Mouse (Mus musculus) left cerebral cortex, adult 2 months (tissue): ENCODE results near the gene Cyp3a13. TPM values are rescaled to one million over a fixed set of nuclear protein-coding genes. Genes with fewer than 3 reads are reported as not detected.
"Not testable (repeated sequence)": the region's sequence is repeated elsewhere in the genome, so short reads cannot be mapped to it uniquely, and the experiment has no call there.

ENCODE experiments used
- DNase-seq, 2 experiments: peaks; one replicate each; pipeline ENCODE4 v3.0.0; 2021 to 2022; ENCODE audit warnings: low spot score in 2 of 2, mixed read lengths in 1 of 2; ENCODE audit errors: extremely low spot score in 1 of 2
- H3K27ac ChIP-seq: fragments of 200-600 bp; 2 replicates; pipeline ENCODE4 v1.8.1; 2022
- H3K4me3 ChIP-seq: fragments of 200-600 bp; 2 replicates; pipeline ENCODE4 v1.8.1; 2022
- CTCF ChIP-seq: fragments of 200-600 bp; IDR thresholded peaks from 2 replicates; pipeline ENCODE4 v1.8.1; 2022; ENCODE audit warnings: antibody characterized with exemption, mild to moderate bottlenecking, moderate library complexity
- intact Hi-C: fragments of 180-260 bp; cut with DNase I; formaldehyde crosslinking; loops from one replicate; pipeline ENCODE4 v1.15.1; 2025
- long read RNA-seq, 2 experiments: library from polyadenylated mRNA; stranded (forward); transcript quantifications; one replicate each; pipeline ENCODE4 v2.0.0; 2021; ENCODE audit warnings: borderline mapping rate in 2 of 2
- total RNA-seq, 2 experiments: library from RNA; stranded (reverse); gene quantifications; 2 replicates each; pipeline ENCODE4 v1.2.3; 2021

Cyp3a13 gene
- total RNA-seq, result under 1 TPM in 1 of 2 experiments, not detected in 1; 0.14 TPM
- long read RNA-seq, experiment 1, result 0 reads
- long read RNA-seq, experiment 2, result 0 reads

GRCm38 (mm10) chr5:137921532-137921931, at the start of gene Cyp3a13:
Gene Cyp3a13, minus strand, starts transcription at chr5:137921619.
- Histone ChIP-seq H3K27ac (no peak within 1 kb of the TSS), H3K4me3 (no peak within 1 kb of the TSS)
- no peak for TF ChIP-seq CTCF
- DNase-seq, result no peak
- intact Hi-C loops, result no loop called here

GRCm38 (mm10) chr5:137966492-137966891, 45.1 kb upstream of the Cyp3a13 start:
- DNase-seq, result peak in 1 of 2 experiments; percentile 10
- H3K4me3 ChIP-seq, result no peak overlapping the region
- intact Hi-C loops, result no loop called here
- no peak overlapping the region for H3K27ac ChIP-seq
- TF ChIP-seq CTCF, result no peak

GRCm38 (mm10) chr5:137962945-137963344, 41.5 kb upstream of the Cyp3a13 start, which contains the start of gene Gjc3:
Gene Gjc3, minus strand, starts transcription at chr5:137963098.
- no peak for TF ChIP-seq CTCF
- intact Hi-C loops, result no loop called here
- peak within 1 kb of the TSS; percentile 25 for H3K4me3 ChIP-seq
- peak within 1 kb of the TSS; percentile 55 for H3K27ac ChIP-seq
- no peak for DNase-seq

GRCm38 (mm10) chr5:137956404-137956803, 35.0 kb upstream of the Cyp3a13 start:
- no peak for DNase-seq
- Histone ChIP-seq H3K27ac (no peak overlapping the region), H3K4me3 (no peak overlapping the region)
- intact Hi-C loops, result no loop called here
- TF ChIP-seq CTCF, result no peak

GRCm38 (mm10) chr5:137951218-137951617, 29.8 kb upstream of the Cyp3a13 start:
- H3K27ac ChIP-seq, result no peak overlapping the region
- peak; percentile 20 for DNase-seq
- TF ChIP-seq CTCF, result peak; percentile 39
- H3K4me3 ChIP-seq, result no peak overlapping the region
- intact Hi-C loops, result loop anchor here (5.0 kb wide), 1 partner anchor 64 kb away; no protein-coding TSS in a partner anchor

DNA sequence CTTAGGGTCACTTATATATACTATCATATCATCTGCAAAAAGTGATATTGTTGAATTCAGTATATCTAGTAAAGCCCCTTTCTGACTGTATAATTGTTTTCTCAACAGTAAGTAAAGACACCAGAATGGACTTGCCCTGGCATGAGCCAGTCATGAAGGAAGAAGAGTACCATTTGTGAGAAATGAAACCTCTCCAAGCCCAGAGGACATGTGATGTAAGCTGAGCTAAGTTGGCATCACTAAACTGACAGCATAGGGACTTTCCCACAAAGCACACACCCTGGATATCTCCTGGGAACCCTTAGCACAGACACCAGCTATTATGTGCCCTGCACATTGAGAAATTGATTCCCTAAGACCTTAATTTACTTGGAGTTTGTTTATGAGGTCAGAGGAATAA, 25.9 kb upstream of the Cyp3a13 start:
- no peak for DNase-seq
- H3K4me3 ChIP-seq, result no peak overlapping the region

DNA sequence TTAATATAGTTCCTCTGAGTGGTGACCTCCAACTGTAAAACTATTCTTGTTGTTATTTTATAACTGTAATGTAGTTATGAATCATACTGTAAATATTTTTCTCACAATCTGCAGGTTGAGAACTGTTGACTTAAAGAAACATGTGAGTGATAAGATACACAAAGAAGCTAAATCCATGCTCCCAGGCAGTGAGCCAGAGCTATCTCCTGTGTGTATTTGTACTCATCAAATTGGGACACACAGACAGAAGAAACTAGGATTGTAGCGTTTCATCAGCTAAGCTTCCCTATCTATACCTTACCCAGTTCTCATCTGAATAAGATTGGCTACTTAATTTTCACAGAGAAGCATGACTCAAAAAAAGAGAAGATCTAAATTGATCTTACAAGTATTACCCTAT, 21.7 kb upstream of the Cyp3a13 start:
- DNase-seq, result no peak

More for the DNA sequence above, 25.9 kb upstream of the Cyp3a13 start:
- no peak overlapping the region for H3K27ac ChIP-seq
- no peak for TF ChIP-seq CTCF
- intact Hi-C loops, result no loop called here

GRCm38 (mm10) chr5:137940948-137941347, 19.5 kb upstream of the Cyp3a13 start:
- intact Hi-C loops, result no loop called here
- TF ChIP-seq CTCF, result no peak

More for the DNA sequence above, 21.7 kb upstream of the Cyp3a13 start:
- no peak overlapping the region for H3K4me3 ChIP-seq
- H3K27ac ChIP-seq, result no peak overlapping the region
- no peak for TF ChIP-seq CTCF
- intact Hi-C loops, result no loop called here

DNA sequence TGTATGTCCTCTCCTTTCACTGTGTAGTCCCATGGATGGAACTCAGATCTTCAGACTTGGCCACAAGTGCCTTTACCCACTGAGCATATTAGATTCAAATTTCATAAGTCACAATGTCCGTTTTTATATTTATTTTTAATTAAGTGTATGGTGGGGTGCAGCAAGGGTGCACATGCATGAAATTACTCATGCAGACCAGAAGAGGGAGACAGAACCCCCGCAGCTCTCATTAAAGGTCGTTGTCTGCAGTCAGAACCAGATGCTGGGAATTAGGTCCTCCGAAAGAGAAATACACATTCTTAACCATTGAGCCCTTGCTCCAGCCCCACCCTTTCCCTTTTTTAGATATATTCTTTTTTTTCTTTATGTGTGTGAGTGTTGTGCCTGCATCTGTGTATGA, 15.8 kb upstream of the Cyp3a13 start:
- DNase-seq, result no peak
- TF ChIP-seq CTCF, result peak; percentile 39
- Histone ChIP-seq H3K4me3 (no peak overlapping the region), H3K27ac (no peak overlapping the region)
- intact Hi-C loops, result no loop called here

More at GRCm38 (mm10) chr5:137940948-137941347, 19.5 kb upstream of the Cyp3a13 start:
- H3K4me3 ChIP-seq, result no peak overlapping the region
- H3K27ac ChIP-seq, result no peak overlapping the region
- DNase-seq, result no peak

DNA sequence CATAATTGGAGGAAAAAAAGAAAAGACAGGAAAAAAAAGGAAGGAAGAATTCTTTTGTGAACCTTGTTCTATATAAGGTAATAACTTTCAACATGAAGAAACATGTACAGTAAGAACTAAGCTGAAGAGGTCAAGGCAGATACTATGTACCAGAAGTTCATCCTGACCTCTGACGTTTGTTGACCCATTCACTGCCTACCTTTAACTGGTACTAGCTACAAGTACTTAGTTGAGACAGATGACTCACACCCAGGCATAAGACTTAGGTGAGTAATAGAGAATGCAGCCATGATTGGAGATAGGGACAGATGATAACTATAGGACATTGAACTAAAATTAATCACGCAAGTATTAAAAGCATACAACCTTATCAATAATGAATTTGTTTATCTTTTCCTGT, 15.1 kb upstream of the Cyp3a13 start:
- intact Hi-C loops, result no loop called here
- no peak for TF ChIP-seq CTCF
- no peak for DNase-seq
- Histone ChIP-seq H3K4me3 (no peak overlapping the region), H3K27ac (no peak overlapping the region)

DNA sequence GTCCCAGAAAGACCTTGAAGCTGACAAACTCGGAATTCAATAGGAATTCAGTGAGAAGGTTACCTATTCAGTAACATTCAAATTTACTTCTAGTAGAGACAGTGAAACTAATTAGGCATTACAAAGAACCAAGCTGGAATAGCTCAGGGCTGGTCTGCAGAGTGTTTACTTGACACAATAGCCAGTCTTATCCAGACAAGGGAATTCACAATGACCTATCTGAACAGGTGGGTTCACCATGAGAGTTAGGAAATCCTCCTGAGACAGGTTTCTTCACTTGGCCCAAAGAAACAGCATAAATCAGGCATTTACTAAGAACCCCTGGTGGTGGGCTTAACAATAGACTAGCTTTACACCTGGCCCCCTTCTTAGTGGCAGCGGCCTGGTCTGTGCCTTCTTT, 12.5 kb upstream of the Cyp3a13 start:
- intact Hi-C loops, H3K27ac ChIP-seq, DNase-seq, H3K4me3 ChIP-seq: not testable (repeated sequence)

DNA sequence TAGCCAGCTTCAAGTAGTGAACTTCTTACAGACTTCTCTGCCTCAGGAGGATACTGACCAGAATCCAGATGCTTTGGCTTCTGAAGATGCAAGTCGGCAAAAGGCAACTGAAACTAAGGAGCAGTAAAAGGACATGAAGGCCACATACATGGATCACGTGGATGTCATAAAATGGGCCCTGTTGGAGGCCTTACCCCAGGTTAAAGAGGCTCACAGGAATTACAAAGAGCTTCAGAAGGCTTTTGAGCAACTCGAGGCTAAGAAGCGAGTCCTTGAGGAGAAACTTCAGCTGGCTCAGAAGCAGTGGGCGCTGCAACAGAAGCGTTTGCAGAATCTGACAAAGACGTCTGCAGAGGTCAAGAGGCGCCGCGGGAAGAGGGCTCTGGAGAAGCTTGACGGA, 7.0 kb upstream of the Cyp3a13 start:
- intact Hi-C loops, result no loop called here
- no peak for DNase-seq
- H3K4me3 ChIP-seq, result no peak overlapping the region
- no peak for TF ChIP-seq CTCF
- H3K27ac ChIP-seq, result no peak overlapping the region

DNA sequence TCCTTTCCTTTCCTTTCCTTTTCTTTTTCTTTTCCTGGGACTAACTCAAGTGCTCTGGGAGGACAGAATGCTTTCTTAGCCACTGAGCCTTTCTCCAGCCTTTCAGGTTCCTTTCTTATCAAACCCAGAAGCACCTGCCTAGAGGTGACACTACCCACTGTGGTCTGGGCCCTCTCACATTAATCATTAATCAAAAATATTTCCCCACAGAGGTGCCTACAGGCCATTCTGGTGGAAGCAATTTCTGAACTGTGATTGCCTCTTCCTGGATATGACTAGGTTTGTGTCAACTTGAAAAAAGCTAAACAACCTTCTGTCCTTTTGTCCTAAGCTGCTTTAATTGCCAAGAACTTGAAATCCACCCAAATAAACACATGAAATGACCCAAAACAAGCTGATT, 752 bp upstream of the Cyp3a13 start:
- no peak overlapping the region for H3K4me3 ChIP-seq
- no peak overlapping the region for H3K27ac ChIP-seq
- DNase-seq, result no peak
- intact Hi-C loops, result no loop called here
- no peak for TF ChIP-seq CTCF
